Mouse (Mus musculus): Measurements from ENCODE around the gene Nme9. TPM values are rescaled to one million over a fixed set of nuclear protein-coding genes. Genes with fewer than 3 reads are reported as not detected.

Gene Nme9
- total RNA-seq, 2 experiments from 2014 or later, result not detected

GRCm38 (mm10) chr9:99436182-99437030, 14.9 kb upstream of the Nme9 start:
- peak; percentile 90 for ATAC-seq (ENCODE audit: poor library complexity, severe bottlenecking)

DNA sequence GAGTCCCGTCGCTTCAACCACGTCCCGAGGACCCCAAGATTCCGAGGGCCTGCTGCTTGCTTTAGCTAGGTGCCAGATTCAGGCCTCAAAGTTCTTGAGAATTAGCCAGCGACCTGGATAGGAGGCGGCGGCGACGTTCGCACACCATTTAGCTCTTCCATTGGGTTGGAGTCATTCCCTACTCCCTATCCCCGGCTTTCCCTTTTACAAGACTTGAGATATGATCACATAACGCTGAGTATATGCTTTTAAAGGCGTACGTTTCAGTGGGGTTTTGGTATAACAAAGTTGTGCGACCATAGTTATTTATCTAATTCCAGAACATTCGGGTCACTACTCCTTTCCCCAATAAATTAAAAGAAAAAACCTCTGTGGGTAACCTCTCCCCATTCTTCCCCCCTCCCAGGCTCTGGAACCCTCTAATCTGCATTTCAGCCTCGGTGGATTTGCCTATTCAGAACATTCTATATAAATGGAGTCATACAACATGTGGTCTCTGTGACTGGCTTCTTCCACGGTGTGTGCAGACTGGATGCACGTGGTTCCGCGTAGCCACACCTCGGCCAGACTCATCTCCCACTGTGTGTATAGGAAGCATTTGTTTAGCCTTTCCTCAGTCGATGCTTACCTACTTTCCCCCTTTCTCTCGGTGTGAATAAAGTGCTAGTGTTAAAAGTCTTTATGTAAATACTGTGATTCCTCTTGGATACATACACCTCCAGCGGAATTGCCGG, 14.1 kb upstream of the Nme9 start, which contains the start of gene Mras:
Gene Mras (minus strand): TSS at position 351 of the 734 bp plus-strand sequence.
- 0 out of 2 replicates have a peak, but pooled peaks have one; percentile 22 for ATAC-seq (ENCODE audit: poor library complexity, severe bottlenecking)

DNA sequence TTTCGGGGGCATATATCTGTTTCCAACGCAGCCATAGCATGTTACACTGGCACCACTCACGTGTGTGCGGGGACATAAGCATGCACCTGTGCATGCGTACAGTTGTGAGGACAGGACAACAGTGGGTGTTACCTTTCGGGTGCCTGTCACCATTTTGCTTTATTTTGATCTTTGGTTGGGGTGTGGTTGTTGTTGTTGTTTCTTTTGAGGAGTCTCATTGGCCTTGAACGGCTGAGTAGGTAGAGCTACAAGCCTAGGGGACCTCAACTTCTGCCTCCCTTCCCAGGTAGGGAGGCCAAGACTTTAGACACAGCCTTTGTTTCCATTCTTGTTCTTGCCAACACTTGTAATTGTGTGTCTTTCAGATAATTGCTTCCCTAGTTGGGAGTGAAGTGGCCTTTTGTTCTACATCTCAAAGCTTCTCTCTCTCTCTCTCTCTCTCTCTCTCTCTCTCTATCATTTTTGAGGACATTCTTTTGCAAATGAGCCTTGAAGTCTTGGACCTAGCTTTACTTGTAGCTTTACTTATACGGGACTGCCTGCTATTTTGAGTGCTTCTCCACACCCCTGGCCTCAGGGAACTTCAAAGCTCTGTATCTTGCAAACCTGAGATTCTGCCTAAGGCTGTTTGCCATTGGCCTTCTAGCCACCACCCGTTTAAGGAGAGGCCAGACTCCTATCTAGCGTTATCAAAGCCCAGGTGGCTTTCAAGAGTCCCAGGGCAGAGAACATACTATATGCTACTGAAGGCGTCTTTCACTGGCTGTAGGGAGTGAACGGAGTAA, 13.3 kb upstream of the Nme9 start:
- no peak for ATAC-seq (ENCODE audit: poor library complexity, severe bottlenecking)

GRCm38 (mm10) chr9:99439064-99439463, 12.2 kb upstream of the Nme9 start:
- no peak for ATAC-seq (ENCODE audit: poor library complexity, severe bottlenecking)

DNA sequence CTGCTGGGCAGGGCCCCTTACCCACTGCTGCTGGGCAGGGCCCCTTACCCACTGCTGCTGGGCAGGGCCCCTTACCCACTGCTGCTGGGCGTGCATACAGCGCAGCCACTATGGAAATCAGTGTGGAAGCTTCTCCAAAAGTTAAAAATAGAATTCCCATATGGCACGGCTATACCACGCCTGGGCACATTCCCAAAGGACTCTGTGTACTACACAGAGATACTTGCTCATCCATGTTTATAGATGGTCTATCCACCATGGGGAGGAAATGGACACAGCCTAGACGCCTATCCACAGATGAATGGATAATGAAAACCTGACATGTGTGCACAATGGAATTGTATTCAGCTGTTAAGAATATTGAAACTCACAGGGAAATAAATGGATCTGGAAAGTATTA, 10.3 kb upstream of the Nme9 start:
- no peak for ATAC-seq (ENCODE audit: poor library complexity, severe bottlenecking)

DNA sequence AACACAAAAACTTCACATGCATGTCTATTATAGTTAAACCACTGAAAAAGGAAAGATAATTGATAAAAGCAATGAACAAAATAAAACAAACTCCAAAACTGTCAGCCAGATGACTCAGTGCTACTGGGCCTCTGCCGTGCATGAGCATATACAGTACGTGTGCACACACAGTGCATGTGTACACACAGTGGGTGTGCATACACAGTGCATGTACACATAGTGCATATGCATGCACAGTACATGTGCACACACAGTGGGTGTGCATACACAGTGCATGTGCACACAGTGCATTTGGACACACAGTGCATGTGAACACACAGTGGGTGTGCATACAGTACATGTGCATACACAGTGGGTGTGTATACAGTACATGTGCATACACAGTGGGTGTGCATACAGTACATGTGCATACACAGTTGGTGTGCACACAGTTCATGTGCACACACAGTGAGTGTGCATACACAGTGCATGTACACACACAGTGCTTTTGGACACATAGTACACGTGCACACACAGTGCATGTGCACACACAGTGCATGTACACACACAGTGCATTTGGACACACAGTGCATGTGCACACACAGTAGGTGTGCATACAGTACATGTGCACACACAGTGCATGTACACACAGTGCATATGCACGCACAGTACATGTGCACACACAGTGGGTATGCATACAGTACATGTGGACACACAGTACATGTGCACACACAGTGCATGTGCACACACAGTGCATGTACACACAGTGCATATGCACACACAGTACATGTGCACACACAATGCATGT, 9.4 kb upstream of the Nme9 start:
- no peak for ATAC-seq (ENCODE audit: poor library complexity, severe bottlenecking)

GRCm38 (mm10) chr9:99444590-99445178, 6.6 kb upstream of the Nme9 start:
- no peak for ATAC-seq (ENCODE audit: poor library complexity, severe bottlenecking)

DNA sequence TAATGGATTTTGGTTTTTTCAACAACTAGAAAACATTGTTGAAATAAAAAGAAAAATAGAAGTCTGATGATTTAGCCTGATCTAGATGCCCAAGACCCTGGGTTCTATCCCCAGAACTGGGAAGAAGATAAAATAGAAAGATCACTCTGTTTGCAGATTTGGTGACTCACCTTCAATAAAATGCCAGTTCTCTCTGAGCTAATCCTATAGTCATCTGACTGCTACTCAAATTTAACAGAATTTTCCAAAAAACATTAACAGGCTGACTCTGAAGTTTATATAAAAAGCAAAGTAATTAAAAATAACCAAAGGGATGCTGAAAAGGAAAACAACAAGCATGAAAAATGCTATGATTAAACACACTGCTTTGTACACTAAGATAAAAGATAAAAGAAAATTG, 5.0 kb upstream of the Nme9 start:
- no peak for ATAC-seq (ENCODE audit: poor library complexity, severe bottlenecking)

GRCm38 (mm10) chr9:99447323-99447722, 4.0 kb upstream of the Nme9 start:
- ATAC-seq (ENCODE audit: poor library complexity, severe bottlenecking), result no peak

DNA sequence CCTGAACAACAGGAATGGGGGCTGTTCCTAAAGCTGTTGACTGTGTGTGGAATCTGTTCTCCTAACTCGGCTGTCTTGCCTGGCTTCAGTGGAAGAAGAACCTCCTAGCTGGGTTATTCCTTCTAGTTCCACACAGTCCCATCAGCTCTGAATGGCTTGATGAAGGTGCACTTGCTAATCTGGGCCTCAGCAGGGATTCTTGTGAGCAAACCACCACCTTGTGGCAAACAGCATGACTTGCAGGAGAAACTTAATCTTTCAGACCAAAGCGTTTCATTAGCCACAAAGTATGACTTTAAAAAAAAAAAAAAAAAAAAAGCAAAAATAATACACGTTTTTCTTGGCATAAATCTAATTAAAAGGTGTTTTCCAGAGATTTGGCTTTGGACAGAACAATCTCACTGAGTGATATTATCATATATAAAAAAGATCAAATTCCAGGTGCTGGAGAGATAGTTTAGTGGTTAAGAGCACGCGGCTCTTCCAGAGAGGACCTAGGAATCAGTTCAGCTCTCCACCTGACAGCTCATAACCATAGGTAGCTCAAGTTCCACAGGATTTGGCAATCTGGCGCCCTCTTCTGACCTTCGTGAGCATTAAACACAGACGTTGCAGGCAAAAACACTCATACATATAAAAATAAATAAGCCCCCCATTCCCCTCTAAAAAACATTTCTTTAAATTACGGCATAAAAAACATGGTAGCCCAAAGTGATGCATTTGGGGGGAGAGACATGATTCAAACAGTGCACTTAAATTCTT, 1.2 kb upstream of the Nme9 start:
- ATAC-seq (ENCODE audit: poor library complexity, severe bottlenecking), result peak; percentile 49; the same call in 1 of the 2 replicates

GRCm38 (mm10) chr9:99454211-99454610, 2.9 kb downstream of the Nme9 start:
- ATAC-seq (ENCODE audit: poor library complexity, severe bottlenecking), result no peak

GRCm38 (mm10) chr9:99458529-99459208, 7.4 kb downstream of the Nme9 start:
- ATAC-seq (ENCODE audit: poor library complexity, severe bottlenecking), result peak; percentile 80

DNA sequence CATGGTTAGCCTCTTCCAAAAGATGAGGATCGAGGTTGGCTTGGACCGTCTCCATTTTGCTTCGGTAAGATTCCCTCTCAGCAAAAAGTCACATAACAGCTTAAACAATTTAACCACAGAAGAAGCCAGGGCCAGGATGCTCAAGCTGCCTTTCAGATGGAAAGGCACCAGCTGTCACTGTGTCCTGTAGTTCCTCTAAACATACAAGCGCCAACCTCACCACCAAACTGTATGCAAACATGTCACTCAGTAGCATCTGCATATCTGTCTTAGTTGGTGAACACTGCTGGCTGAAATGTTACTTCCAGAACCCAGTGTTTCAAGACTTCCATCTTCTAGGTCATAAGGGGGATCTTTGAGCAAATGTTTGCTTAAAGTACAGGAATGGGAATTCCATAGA, 8.5 kb downstream of the Nme9 start:
- no peak for ATAC-seq (ENCODE audit: poor library complexity, severe bottlenecking)

- ATAC-seq (ENCODE audit: poor library complexity, severe bottlenecking), result no peak
Observed at GRCm38 (mm10) chr9:99464876-99465275, 13.6 kb downstream of the Nme9 start.

GRCm38 (mm10) chr9:99468572-99468971, 17.3 kb downstream of the Nme9 start:
- no peak for ATAC-seq (ENCODE audit: poor library complexity, severe bottlenecking)

GRCm38 (mm10) chr9:99469681-99470273, 18.5 kb downstream of the Nme9 start:
- peak; percentile 33; the same call in 1 of the 2 replicates for ATAC-seq (ENCODE audit: poor library complexity, severe bottlenecking)

GRCm38 (mm10) chr9:99470347-99471092, 19.2 kb downstream of the Nme9 start:
- ATAC-seq (ENCODE audit: poor library complexity, severe bottlenecking), result peak; percentile 6; the same call in 1 of the 2 replicates

Data from megakaryocyte, adult 5-6 weeks (primary cell).